Mouse (Mus musculus): ENCODE data around the gene Gucy2g. TPM values are rescaled to one million over a fixed set of nuclear protein-coding genes. Genes with fewer than 3 reads are reported as not detected.

The Gucy2g gene
- total and polyA plus RNA-seq, 3 experiments: 0.65 to 2.4 TPM; not detected in 1

- peaks cover 0 to 31% of the 10 kb centered on the region in 2 experiments; a peak in 3 of 4 replicates for H3K36me3 ChIP-seq (ENCODE audit: control insufficient read depth in 1 of 2, insufficient read depth in 2 of 2, low read length in 2 of 2)
- H3K4me1 ChIP-seq (ENCODE audit: control insufficient read depth in 1 of 2, insufficient read depth in 2 of 2, low read length in 2 of 2): peaks cover 23 to 34% of the 10 kb centered on the region in 2 experiments
- no peak overlapping the region for H3K4me3 ChIP-seq (ENCODE audit: control insufficient read depth in 1 of 2, insufficient read depth in 1 of 2, low read depth in 2 of 2, low read length in 2 of 2)
- no peak for TF ChIP-seq SIN3A (IDR thresholded peaks at IDR 0.05; ENCODE audit: low read length)
- no peak for TF ChIP-seq BHLHE40 (IDR thresholded peaks at IDR 0.05; ENCODE audit: borderline replicate concordance, low read depth, low read length)
- no peak for TF ChIP-seq MAZ (IDR thresholded peaks at IDR 0.05; ENCODE audit: low read depth, low read length)
- no peak for TF ChIP-seq SMC3 (IDR thresholded peaks at IDR 0.05; ENCODE audit: low read depth, low read length)
- no peaks in the 10 kb centered on the region for H3K79me2 ChIP-seq (ENCODE audit: control insufficient read depth, insufficient read depth, low read length, poor library complexity)
- no peaks in the 10 kb centered on the region for H3K9me3 ChIP-seq (replicated peaks; ENCODE audit: insufficient read depth, low read length)
- H3K9ac ChIP-seq (ENCODE audit: control insufficient read depth, low read depth, low read length, poor library complexity, severe bottlenecking): no peak overlapping the region
- no peaks in the 10 kb centered on the region for H3K27me3 ChIP-seq (ENCODE audit: control insufficient read depth in 1 of 2, insufficient read depth in 2 of 2, low read length in 2 of 2)
- no peak for DNase-seq (ENCODE audit: low read depth, low spot score)
- no peak overlapping the region for H3K27ac ChIP-seq (ENCODE audit: control insufficient read depth, low read depth, low read length)
Observed at GRCm38 (mm10) chr19:55247563-55247962, 6.5 kb upstream of the Gucy2g start.

- TF ChIP-seq MYB (IDR thresholded peaks at IDR 0.05; ENCODE audit: low read depth, low read length) (no peak), TBP (IDR thresholded peaks at IDR 0.05; ENCODE audit: low read depth, low read length) (no peak), POLR2AphosphoS2 (IDR thresholded peaks at IDR 0.05; ENCODE audit: low read length) (no peak), CTCF (IDR thresholded peaks at IDR 0.05 in 2 of 3, conservative IDR thresholded peaks at IDR 0.05 in 1 of 3; ENCODE audit: control insufficient read depth in 1 of 3, insufficient read depth in 1 of 3, low read depth in 2 of 3, low read length in 3 of 3, poor library complexity in 1 of 3, severe bottlenecking in 1 of 3) (no peak), MYC (IDR thresholded peaks at IDR 0.05; ENCODE audit: low read depth, low read length) (no peak), CHD1 (IDR thresholded peaks at IDR 0.05; ENCODE audit: low read depth, low read length) (no peak), TAL1 (IDR thresholded peaks at IDR 0.05; ENCODE audit: low read length) (no peak), SMC3 (IDR thresholded peaks at IDR 0.05; ENCODE audit: low read depth, low read length) (no peak), POLR2A (IDR thresholded peaks at IDR 0.05; ENCODE audit: control insufficient read depth in 1 of 2, insufficient read depth in 1 of 2, low read depth in 1 of 2, low read length in 2 of 2, poor library complexity in 1 of 2) (no peak), USF1 (IDR thresholded peaks at IDR 0.05; ENCODE audit: low read depth, low read length) (no peak), SIN3A (IDR thresholded peaks at IDR 0.05; ENCODE audit: low read length) (no peak), ZC3H11A (IDR thresholded peaks at IDR 0.05; ENCODE audit: low read depth, low read length) (no peak), MEF2A (IDR thresholded peaks at IDR 0.05; ENCODE audit: extremely low read depth, insufficient replicate concordance, low read depth, low read length, poor library complexity, severe bottlenecking) (no peak), TCF12 (IDR thresholded peaks at IDR 0.05; ENCODE audit: low read depth, low read length) (no peak)
Observed at GRCm38 (mm10) chr19:55244791-55245231, 3.8 kb upstream of the Gucy2g start.

More at GRCm38 (mm10) chr19:55244791-55245231, 3.8 kb upstream of the Gucy2g start:
- Histone ChIP-seq H3K9ac (ENCODE audit: control insufficient read depth, low read depth, low read length, poor library complexity, severe bottlenecking) (no peak overlapping the region), H3K79me2 (ENCODE audit: control insufficient read depth, insufficient read depth, low read length, poor library complexity) (no peaks in the 10 kb centered on the region), H3K27ac (ENCODE audit: control insufficient read depth, low read depth, low read length) (no peak overlapping the region), H3K27me3 (ENCODE audit: control insufficient read depth in 1 of 2, insufficient read depth in 2 of 2, low read length in 2 of 2) (no peaks in the 10 kb centered on the region), H3K36me3 (ENCODE audit: control insufficient read depth in 1 of 2, insufficient read depth in 2 of 2, low read length in 2 of 2) (peaks cover 0 to 8% of the 10 kb centered on the region in 2 experiments; a peak in 3 of 4 replicates), H3K4me3 (ENCODE audit: control insufficient read depth in 1 of 2, insufficient read depth in 1 of 2, low read depth in 2 of 2, low read length in 2 of 2) (no peak overlapping the region), H3K9me3 (replicated peaks; ENCODE audit: insufficient read depth, low read length) (no peaks in the 10 kb centered on the region), H3K4me1 (ENCODE audit: control insufficient read depth in 1 of 2, insufficient read depth in 2 of 2, low read length in 2 of 2) (peaks cover 5 to 9% of the 10 kb centered on the region in 2 experiments; a peak in 3 of 4 replicates)
- DNase-seq (ENCODE audit: low read depth, low spot score): no peak

All from MEL (cell line).